Mouse (Mus musculus) brown adipose tissue, adult 24 weeks (tissue): Measurements from ENCODE around the gene Chst10. TPM values are rescaled to one million over a fixed set of nuclear protein-coding genes. Genes with fewer than 3 reads are reported as not detected.

Source experiments
- H3K27ac ChIP-seq: fragments of 200-500 bp; replicated peaks from 2 replicates; pipeline ENCODE4 v1.5.1; 2012; ENCODE audit warnings: low read depth, mild to moderate bottlenecking, low read length
- H3K4me1 ChIP-seq: fragments of 200-500 bp; 2 replicates; pipeline ENCODE4 v1.6.1; 2012; ENCODE audit warnings: low read length, mixed read lengths; ENCODE audit not compliant: control insufficient read depth, insufficient read depth, insufficient read length
- H3K4me3 ChIP-seq: fragments of 200-500 bp; 2 replicates; pipeline ENCODE4 v1.5.1; 2012; ENCODE audit warnings: low read depth, mild to moderate bottlenecking, low read length, moderate library complexity; ENCODE audit not compliant: insufficient read depth
- polyA plus RNA-seq: library from polyadenylated mRNA; stranded (reverse); fragments of >200 nt; gene quantifications from 2 replicates; pipeline ENCODE4 v1.2.4, GENCODE M21; 2012; ENCODE audit not compliant: missing spikeins, insufficient read depth, insufficient read length

Gene Chst10
- polyA plus RNA-seq, 1 experiment = not detected

DNA sequence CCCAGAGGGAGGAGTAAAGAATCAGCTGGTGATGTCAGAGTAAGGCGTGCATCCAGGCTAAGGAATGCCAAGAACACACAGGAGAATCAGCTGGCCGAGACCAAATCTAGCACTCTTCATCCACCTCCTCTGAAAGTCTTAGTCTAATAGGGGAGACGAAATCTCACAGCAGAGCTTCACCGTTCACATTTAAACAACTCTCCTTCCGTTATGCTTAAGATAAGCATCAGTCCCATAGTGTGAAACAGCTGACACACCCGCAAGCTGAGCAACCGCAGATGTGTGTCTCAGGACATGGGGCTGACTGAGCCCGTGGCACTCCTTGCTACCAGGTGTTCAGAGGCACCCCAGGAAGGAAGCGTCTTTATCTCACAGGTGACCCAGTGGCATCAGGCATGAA is 14.2 kb downstream of the Chst10 start:
- Histone ChIP-seq H3K4me3 (no peak overlapping the region), H3K27ac (no peak overlapping the region), H3K4me1 (no peaks in the 10 kb centered on the region)

DNA sequence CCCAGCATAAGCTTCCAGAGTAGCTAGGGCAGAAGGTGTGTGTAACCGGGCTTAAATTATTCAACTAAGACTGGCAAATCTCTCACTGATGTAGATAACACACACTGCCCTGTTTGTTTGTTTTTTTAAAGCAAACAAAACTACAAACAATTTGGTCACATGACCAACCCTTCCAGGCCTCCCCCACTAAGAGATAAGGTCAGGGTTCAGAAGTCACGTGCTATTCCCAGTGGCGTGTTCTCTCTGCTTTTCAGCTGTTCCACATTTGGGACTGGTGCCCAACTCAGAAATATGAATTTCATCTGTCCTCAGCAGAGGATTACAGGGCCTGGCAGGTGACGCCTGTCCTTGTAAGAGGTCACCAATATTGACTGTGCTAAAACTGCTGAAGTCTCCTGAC is 15.2 kb downstream of the Chst10 start:
- Histone ChIP-seq H3K4me1 (no peaks in the 10 kb centered on the region), H3K4me3 (no peak overlapping the region), H3K27ac (no peak overlapping the region)

DNA sequence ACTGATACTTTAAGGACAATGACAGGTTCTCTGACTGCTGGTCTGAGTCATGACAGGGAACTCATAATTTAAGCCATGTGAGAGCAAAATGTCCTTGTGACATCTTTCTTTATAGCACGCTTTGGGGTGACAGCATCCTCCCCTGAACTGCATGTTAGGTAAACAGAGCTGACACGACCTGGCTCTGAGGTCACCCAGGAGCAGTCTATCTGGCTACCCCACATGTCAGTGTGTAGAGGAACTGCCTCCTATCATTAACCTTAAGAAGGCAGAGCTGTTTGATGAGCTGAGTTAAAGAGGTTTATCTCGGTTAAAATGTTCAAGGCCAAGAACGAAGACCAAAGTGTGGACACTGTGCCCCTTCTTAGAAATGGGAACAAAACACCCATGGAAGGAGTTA is 16.6 kb downstream of the Chst10 start:
- H3K4me3 ChIP-seq = no peak overlapping the region
- no peaks in the 10 kb centered on the region for H3K4me1 ChIP-seq
- no peak overlapping the region for H3K27ac ChIP-seq

DNA sequence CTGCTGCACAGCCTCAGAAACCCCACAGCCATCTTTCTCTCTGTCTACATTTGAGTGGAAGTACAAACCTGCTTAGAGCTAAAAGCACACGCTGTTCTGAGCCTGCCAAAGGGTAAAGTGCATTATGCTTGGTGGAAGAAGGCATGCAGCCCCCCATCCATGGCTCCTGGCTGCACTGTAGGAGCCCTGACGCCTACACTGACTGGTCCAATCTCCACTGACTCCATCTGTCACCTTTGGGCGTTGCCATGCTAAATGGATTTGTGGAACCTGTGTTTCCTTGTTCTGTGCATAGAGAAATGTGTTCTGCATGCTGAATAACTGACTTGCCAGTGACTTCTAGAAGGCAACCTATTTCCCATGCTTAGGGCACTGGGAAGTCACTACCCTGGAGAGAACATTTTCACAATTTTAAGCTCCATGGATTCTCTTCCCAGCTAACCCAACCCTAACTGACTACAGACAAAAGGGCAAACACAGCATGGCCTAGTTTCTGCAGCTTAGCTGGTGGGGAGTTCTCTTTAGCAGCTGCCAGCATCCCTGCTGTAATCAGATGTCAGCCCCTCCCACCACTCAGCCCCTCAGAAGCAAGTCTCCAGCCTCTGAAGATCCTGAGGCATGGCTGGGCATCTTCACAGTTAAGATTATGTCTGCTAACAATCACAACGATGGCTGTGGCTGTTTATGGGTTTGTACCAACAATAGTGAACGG is 21.1 kb downstream of the Chst10 start:
- Histone ChIP-seq H3K4me3 (no peak overlapping the region), H3K4me1 (no peaks in the 10 kb centered on the region), H3K27ac (no peak overlapping the region)

DNA sequence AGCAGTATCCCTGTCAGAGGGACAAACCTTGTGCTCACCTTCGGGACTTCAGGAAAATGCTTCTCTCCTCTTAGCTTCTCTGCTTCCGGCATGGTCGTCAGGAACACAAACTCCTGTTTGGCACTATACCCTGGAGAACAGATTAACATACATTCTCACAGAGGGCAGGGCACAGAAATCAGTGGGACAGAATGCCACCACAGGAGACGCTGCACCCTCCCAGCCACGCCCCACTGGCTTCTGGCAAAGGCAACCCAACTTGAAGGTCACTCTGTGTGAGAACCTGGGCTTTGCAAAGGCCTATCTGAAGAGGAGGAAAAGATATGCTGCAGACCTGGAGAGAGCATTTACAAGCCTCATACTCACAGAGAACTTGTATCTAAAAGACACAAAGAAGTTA is 24.1 kb downstream of the Chst10 start:
- no peak overlapping the region for H3K4me3 ChIP-seq
- no peaks in the 10 kb centered on the region for H3K4me1 ChIP-seq
- no peak overlapping the region for H3K27ac ChIP-seq

DNA sequence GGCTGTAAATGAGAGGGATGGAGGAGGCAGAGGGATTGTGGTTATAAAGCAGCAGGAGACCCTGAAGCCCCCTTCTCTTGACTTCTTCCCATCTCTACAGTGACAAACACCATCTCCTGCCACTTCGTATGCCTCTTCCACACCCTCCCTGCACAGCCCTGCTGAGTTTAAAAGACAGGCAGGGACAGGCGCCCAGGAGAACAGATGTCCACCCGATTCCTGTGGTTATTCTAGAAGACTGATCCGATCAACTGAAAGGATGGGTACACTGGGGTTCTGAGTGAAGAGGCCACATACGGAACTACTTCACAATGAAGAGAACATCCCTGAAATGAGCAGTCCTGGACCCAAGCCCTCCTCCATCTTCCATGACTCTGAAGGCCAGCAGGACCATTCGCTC is 26.1 kb downstream of the Chst10 start:
- Histone ChIP-seq H3K4me1 (no peaks in the 10 kb centered on the region), H3K4me3 (no peak overlapping the region), H3K27ac (no peak overlapping the region)

DNA sequence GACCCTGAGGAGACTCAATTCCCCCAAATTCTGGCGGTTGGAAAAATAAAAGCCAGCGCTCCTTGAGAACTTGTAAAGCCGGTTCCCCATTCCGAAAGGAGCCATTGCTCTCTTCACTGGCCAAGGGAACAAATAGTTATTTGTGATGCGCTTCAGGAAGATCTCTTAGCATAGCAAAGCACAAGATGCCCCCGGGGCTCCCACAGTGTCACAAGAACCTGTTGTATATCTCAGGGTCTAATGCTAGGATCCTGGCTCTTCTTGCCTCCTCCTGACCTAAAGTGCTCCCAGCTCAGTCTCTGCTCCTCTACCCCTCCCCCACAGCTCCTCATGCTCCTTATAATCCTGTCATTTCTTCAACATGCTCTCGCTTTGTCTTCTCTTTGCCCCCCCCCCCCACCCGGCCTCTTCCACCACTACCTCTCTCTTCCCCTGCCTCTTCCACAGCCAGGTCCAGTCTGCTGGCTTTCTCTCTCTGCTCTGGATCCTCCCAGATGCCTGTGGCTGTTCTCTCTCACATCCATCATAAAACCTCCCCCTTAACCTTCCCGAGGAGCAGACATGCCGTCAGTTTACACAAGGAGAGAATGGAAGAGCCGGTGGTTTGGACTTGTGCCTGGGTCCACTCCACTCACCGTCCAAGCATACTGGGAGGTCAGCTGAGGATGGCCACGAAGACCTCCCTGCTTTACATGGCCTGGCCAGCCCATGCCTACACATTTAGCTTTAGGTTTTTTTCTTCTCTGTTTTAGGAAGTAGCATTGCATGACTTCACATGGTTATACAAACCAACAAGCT is 28.4 kb downstream of the Chst10 start:
- no peak overlapping the region for H3K27ac ChIP-seq
- no peaks in the 10 kb centered on the region for H3K4me1 ChIP-seq
- H3K4me3 ChIP-seq = no peak overlapping the region

DNA sequence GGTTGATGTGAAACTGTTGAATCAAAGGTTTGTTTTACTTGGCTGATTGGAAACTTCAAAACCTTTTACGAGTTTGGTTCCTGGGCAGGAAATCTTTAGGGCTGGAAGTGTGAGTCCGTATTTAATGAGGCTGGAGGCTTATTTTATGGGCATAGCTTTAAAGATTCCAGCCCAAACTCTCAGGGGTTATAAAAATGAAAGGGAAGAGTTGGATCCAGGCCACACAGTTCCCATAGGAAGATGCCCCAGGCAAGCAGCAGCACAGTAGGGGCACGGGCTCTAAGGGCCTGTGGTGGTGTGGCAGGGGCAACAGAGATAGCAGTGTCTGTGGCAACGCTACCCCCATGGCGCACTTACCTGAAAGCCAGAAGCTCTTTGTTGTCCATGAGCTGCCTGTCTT is 31.7 kb downstream of the Chst10 start:
- no peak overlapping the region for H3K4me3 ChIP-seq
- H3K27ac ChIP-seq = no peak overlapping the region
- no peaks in the 10 kb centered on the region for H3K4me1 ChIP-seq

DNA sequence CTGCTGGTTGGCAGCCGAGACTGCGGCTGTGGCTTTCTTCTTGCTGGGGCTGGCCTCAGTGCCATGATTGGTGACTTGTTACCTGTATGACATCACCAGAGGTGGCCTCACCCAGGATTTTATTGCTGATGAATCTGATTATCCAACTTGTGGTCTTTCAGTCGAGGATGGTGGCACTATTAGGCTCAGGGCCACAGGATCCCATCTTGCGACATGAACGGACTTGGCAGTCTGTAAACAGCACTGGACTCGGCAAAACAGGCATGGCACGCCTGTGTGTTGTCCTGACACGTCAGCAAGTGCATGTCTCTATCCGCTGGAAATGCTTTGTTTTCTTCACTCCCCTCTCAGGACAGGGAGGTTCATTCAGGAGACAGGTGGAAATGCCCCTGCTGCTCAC is 33.6 kb downstream of the Chst10 start:
- H3K4me3 ChIP-seq = no peak overlapping the region
- H3K27ac ChIP-seq = no peak overlapping the region
- no peaks in the 10 kb centered on the region for H3K4me1 ChIP-seq

DNA sequence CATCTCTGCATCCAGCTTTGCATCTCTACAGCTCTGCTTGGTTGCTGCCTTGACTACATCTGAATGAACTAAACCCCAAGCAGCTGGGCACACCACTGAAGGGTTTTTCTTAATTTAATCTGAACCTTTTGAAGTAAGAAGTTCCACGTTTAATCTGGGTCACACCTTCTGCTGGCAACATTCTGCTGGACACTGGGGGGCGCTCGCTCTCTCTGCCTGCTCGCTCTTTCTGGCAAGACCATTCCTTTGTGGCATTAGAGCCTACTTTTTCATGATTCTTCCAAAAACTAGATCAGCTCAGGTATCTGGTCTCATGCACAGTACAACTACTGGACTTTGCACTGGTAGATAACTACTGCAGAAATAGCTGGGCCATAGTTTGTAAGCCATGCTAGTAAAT is 35.7 kb downstream of the Chst10 start:
- H3K4me3 ChIP-seq = no peak overlapping the region
- H3K4me1 ChIP-seq = no peaks in the 10 kb centered on the region
- H3K27ac ChIP-seq = no peak overlapping the region

DNA sequence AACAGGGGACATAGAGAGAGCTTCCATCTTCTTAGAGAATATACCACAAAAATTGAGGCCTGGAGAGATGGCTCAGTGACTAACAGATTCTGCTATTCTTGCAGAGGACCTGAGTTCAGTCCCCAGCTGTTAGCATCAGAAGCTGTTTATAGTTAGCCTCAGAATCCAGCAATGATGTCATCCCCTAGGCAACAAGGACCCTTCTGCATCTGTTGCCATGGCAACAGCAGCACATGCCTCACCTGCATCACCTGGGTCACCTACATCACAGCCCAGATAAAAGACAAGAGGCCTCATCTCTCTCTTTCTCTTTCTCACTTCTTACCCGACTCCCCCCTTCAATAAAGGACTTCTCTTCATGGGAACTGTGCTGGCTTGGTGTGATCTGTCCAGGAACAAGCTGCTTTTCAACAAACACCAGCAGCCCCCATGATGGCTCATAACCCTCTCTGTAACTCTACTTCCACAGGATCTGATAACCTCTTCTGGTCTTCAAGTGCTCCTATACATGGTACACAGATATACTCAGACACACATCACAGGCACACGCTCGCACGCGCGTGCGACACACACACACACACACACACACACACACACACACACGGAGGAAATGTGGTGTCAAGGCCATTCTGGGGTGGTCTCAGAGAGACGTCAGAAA is 37.0 kb downstream of the Chst10 start:
- H3K27ac ChIP-seq = no peak overlapping the region
- no peaks in the 10 kb centered on the region for H3K4me1 ChIP-seq
- H3K4me3 ChIP-seq = no peak overlapping the region

DNA sequence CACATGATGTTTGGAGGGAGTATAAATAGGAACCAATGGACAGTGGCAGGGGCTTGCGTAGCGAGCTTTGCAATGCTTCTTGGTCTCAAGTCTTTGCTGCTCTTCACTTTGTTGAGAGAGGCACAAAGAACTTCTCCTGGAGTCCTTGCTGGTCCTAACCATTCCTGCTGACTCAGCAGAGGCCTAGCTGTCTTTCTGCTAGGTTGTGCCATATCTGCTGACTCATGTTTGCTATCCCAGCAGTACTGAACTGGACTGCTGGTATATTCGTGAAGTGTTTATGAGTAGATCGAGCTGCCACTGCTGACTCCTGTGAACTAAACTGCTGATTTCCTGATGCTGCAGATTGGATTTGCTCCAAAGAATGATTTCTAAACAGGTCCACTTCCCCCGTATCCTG is 37.8 kb downstream of the Chst10 start:
- Histone ChIP-seq H3K4me3 (no peak overlapping the region), H3K27ac (no peak overlapping the region), H3K4me1 (no peaks in the 10 kb centered on the region)

DNA sequence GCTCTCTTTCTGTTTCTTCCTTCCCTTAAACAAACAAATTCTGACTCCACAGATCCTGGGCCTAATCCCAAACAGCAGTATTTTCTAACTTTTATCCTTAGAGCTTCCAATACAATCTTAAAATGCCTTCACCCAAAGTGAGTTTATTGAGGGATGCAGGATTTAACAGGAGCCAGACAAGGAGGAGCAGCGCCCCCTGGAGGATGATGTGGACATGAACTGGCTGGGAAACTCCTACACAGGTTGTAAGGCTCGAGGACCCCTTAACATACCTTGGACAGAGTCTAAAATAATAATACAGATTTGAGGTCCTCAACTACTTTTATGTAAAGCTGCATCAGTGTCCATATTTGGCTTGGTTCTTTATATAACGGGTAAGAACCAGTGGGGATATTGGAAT is 41.8 kb downstream of the Chst10 start:
- Histone ChIP-seq H3K4me1 (no peaks in the 10 kb centered on the region), H3K27ac (no peak overlapping the region), H3K4me3 (no peak overlapping the region)

DNA sequence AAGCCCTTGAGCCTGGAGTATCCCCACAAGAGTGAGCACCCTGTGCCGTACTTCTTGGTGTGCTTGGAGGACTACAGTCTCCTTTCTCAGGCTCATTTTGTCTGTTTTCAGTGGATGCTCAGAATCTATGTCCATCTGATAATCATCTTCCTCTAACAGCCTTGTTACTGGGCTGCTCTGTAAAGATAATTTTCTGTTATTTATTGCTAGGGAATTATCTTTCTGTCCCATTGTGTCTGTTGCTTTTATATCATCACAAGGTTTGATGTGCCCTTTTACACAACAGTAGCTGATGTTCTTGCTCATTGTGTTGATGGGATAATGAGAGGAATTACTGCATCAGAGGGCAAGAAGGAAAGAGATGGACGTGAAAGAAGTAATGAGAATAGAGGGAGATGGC is 45.7 kb downstream of the Chst10 start:
- no peaks in the 10 kb centered on the region for H3K4me1 ChIP-seq
- no peak overlapping the region for H3K27ac ChIP-seq
- no peak overlapping the region for H3K4me3 ChIP-seq

DNA sequence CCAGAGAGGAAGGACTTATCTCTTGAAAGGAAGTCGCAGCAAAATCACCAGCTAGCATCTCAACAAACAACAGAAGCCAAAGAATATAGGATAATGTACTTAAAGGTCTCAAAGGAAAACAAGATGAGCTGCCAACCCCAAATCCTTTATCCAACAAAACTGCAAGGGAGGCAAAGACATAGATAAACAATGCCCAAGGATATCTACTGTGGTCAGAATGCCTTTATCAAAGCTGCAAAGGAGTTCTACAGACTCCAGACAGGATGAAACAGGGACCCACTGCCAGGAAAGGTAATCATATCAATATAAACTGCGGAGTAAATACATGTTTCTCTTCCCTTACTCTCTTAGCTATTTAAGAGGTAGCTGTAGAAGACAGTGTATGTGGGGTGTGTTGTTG is 47.3 kb downstream of the Chst10 start:
- Histone ChIP-seq H3K4me1 (no peaks in the 10 kb centered on the region), H3K4me3 (no peak overlapping the region)

More for the DNA sequence above, 47.3 kb downstream of the Chst10 start:
- no peak overlapping the region for H3K27ac ChIP-seq
